Mouse (Mus musculus): ENCODE results near the gene Tnfaip8l2. TPM values are rescaled to one million over a fixed set of nuclear protein-coding genes. Genes with fewer than 3 reads are reported as not detected.
A peak's percentile ranks its signal among the peaks of the same experiment; 100 is the strongest.
"Not testable (repeated sequence)": the region's sequence is repeated elsewhere in the genome, so short reads cannot be mapped to it uniquely, and the experiment has no call there.

Tnfaip8l2 gene
- total and polyA plus RNA-seq, 2 experiments = 2.3 to 4.0 TPM

- no peak overlapping the region for H3K9ac ChIP-seq (ENCODE audit: low read depth, low read length)
- no peaks in the 10 kb centered on the region; the same call in 1 of the 2 replicates for H3K79me2 ChIP-seq (ENCODE audit: control insufficient read depth, insufficient read depth, low read length)
- H3K36me3 ChIP-seq (ENCODE audit: control insufficient read depth, insufficient read depth, low read length) = no peaks in the 10 kb centered on the region
- no peak for DNase-seq (ENCODE audit: extremely low read depth, low read depth, low spot score)
- peak overlapping the region; percentile 17 for H3K27ac ChIP-seq (replicated peaks; ENCODE audit: insufficient read depth, low read depth, low read length)
- H3K4me3 ChIP-seq (ENCODE audit: insufficient read depth, low read depth, low read length) = peak overlapping the region; percentile 0; the same call in 1 of the 2 replicates
- TF ChIP-seq POLR2A (IDR thresholded peaks at IDR 0.05; ENCODE audit: extremely low read depth, insufficient read depth, low read length) (no peak), CTCF (IDR thresholded peaks at IDR 0.05; ENCODE audit: low read depth, low read length) (no peak)
- H3K27me3 ChIP-seq (ENCODE audit: control insufficient read depth, insufficient read depth, low read length) = no peaks in the 10 kb centered on the region
- peaks cover 10% of the 10 kb centered on the region; the same call in 1 of the 2 replicates for H3K4me1 ChIP-seq (ENCODE audit: control insufficient read depth, insufficient read depth, low read length)
- WGBS = 54% methylated on average over 18 of the region's 18 CpGs
Observed at GRCm38 (mm10) chr3:95140289-95140595, 1.9 kb downstream of the Tnfaip8l2 start.

- peak; percentile 99 for DNase-seq (ENCODE audit: extremely low read depth, low read depth, low spot score)
- Histone ChIP-seq H3K4me1 (ENCODE audit: control insufficient read depth, insufficient read depth, low read length) (peaks cover 10% of the 10 kb centered on the region; the same call in 1 of the 2 replicates), H3K27ac (replicated peaks; ENCODE audit: insufficient read depth, low read depth, low read length) (peak overlapping the region; percentile 68), H3K9ac (ENCODE audit: low read depth, low read length) (peak overlapping the region; percentile 51), H3K79me2 (ENCODE audit: control insufficient read depth, insufficient read depth, low read length) (no peaks in the 10 kb centered on the region; the same call in 1 of the 2 replicates), H3K27me3 (ENCODE audit: control insufficient read depth, insufficient read depth, low read length) (no peaks in the 10 kb centered on the region), H3K36me3 (ENCODE audit: control insufficient read depth, insufficient read depth, low read length) (no peaks in the 10 kb centered on the region), H3K4me3 (ENCODE audit: insufficient read depth, low read depth, low read length) (peak overlapping the region; percentile 0)
- TF ChIP-seq POLR2A (IDR thresholded peaks at IDR 0.05; ENCODE audit: extremely low read depth, insufficient read depth, low read length) = no peak
- no peak for TF ChIP-seq CTCF (IDR thresholded peaks at IDR 0.05; ENCODE audit: low read depth, low read length)
- WGBS = 42% methylated on average over 25 of the region's 25 CpGs
Observed at GRCm38 (mm10) chr3:95139586-95140288, 2.4 kb downstream of the Tnfaip8l2 start.

DNA sequence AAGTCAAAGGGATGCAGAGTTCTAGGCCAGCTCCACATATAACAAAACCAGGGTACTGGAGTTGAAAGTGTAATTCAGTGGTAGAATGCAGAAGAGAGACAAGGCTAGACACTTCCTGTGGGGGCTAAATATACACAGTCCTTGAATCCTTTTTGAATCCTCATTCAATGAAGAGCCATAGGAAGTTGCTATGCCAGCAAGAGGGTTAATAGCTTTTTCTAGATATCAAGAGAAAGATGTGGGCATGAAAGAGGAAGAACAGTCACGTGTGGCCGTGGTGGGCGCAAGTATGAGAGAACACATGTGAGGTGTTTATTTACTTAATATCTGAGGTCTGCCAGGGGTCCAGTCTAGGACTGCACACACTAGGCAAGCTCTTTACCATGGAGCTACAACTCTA lies 5.8 kb downstream of the Tnfaip8l2 start:
- no peak for DNase-seq (ENCODE audit: extremely low read depth, low read depth, low spot score)
- H3K9ac ChIP-seq (ENCODE audit: low read depth, low read length) = no peak overlapping the region
- 93% methylated on average over 3 of the region's 3 CpGs for WGBS
- H3K79me2 ChIP-seq (ENCODE audit: control insufficient read depth, insufficient read depth, low read length) = no peaks in the 10 kb centered on the region; the same call in 1 of the 2 replicates
- TF ChIP-seq CTCF (IDR thresholded peaks at IDR 0.05; ENCODE audit: low read depth, low read length) (no peak), POLR2A (IDR thresholded peaks at IDR 0.05; ENCODE audit: extremely low read depth, insufficient read depth, low read length) (no peak)
- no peak overlapping the region for H3K4me3 ChIP-seq (ENCODE audit: insufficient read depth, low read depth, low read length)
- H3K27me3 ChIP-seq (ENCODE audit: control insufficient read depth, insufficient read depth, low read length) = no peaks in the 10 kb centered on the region
- peaks cover 1% of the 10 kb centered on the region; the same call in 1 of the 2 replicates for H3K36me3 ChIP-seq (ENCODE audit: control insufficient read depth, insufficient read depth, low read length)
- H3K4me1 ChIP-seq (ENCODE audit: control insufficient read depth, insufficient read depth, low read length) = peaks cover 14% of the 10 kb centered on the region; the same call in 1 of the 2 replicates
- no peak overlapping the region for H3K27ac ChIP-seq (replicated peaks; ENCODE audit: insufficient read depth, low read depth, low read length)

- H3K36me3 ChIP-seq (ENCODE audit: control insufficient read depth, insufficient read depth, low read length) = peaks cover 1% of the 10 kb centered on the region; the same call in 1 of the 2 replicates
- H3K4me3 ChIP-seq (ENCODE audit: insufficient read depth, low read depth, low read length) = peak overlapping the region; percentile 23; the same call in 1 of the 2 replicates
- WGBS = 56% methylated on average over 7 of the region's 7 CpGs
- peaks cover 14% of the 10 kb centered on the region; the same call in 1 of the 2 replicates for H3K4me1 ChIP-seq (ENCODE audit: control insufficient read depth, insufficient read depth, low read length)
- peak overlapping the region; percentile 27; the same call in 1 of the 2 replicates for H3K27ac ChIP-seq (replicated peaks; ENCODE audit: insufficient read depth, low read depth, low read length)
- DNase-seq (ENCODE audit: extremely low read depth, low read depth, low spot score) = peak; percentile 32
- H3K9ac ChIP-seq (ENCODE audit: low read depth, low read length) = no peak overlapping the region
- H3K27me3 ChIP-seq (ENCODE audit: control insufficient read depth, insufficient read depth, low read length) = no peaks in the 10 kb centered on the region
- no peaks in the 10 kb centered on the region; the same call in 1 of the 2 replicates for H3K79me2 ChIP-seq (ENCODE audit: control insufficient read depth, insufficient read depth, low read length)
- TF ChIP-seq CTCF (IDR thresholded peaks at IDR 0.05; ENCODE audit: low read depth, low read length) (no peak), POLR2A (IDR thresholded peaks at IDR 0.05; ENCODE audit: extremely low read depth, insufficient read depth, low read length) (no peak)
Observed at GRCm38 (mm10) chr3:95135433-95136052, 6.6 kb downstream of the Tnfaip8l2 start.

DNA sequence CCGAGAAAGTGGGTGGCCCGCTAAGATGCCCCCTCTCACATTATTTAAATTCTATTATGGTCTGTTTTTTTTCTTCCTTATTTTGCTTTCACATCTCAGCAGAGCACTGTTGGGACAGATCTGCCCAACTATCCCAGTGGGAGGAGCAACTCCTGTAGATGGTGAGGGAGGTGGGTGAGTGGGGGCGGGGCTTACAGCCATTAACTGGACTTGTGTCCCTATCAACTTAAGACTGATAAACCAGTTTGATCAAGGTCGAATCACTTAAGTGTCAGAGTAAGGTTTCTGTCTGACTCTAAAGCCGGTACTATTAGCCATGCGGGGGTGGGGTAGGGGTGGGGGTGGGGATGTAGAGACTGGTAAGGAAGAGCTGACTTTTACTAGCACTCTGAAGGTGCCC lies 7.1 kb downstream of the Tnfaip8l2 start:
- Histone ChIP-seq H3K36me3 (ENCODE audit: control insufficient read depth, insufficient read depth, low read length) (peaks cover 1% of the 10 kb centered on the region; the same call in 1 of the 2 replicates), H3K4me1 (ENCODE audit: control insufficient read depth, insufficient read depth, low read length) (peaks cover 10% of the 10 kb centered on the region; the same call in 1 of the 2 replicates), H3K4me3 (ENCODE audit: insufficient read depth, low read depth, low read length) (peak overlapping the region; percentile 23), H3K9ac (ENCODE audit: low read depth, low read length) (peak overlapping the region; percentile 62), H3K27me3 (ENCODE audit: control insufficient read depth, insufficient read depth, low read length) (no peaks in the 10 kb centered on the region), H3K79me2 (ENCODE audit: control insufficient read depth, insufficient read depth, low read length) (no peaks in the 10 kb centered on the region; the same call in 1 of the 2 replicates), H3K27ac (replicated peaks; ENCODE audit: insufficient read depth, low read depth, low read length) (peak overlapping the region; percentile 33; the same call in 1 of the 2 replicates)
- peak; percentile 72 for DNase-seq (ENCODE audit: extremely low read depth, low read depth, low spot score)
- 9% methylated on average over 6 of the region's 6 CpGs for WGBS
- TF ChIP-seq CTCF (IDR thresholded peaks at IDR 0.05; ENCODE audit: low read depth, low read length) = no peak
- TF ChIP-seq POLR2A (IDR thresholded peaks at IDR 0.05; ENCODE audit: extremely low read depth, insufficient read depth, low read length) = no peak

DNA sequence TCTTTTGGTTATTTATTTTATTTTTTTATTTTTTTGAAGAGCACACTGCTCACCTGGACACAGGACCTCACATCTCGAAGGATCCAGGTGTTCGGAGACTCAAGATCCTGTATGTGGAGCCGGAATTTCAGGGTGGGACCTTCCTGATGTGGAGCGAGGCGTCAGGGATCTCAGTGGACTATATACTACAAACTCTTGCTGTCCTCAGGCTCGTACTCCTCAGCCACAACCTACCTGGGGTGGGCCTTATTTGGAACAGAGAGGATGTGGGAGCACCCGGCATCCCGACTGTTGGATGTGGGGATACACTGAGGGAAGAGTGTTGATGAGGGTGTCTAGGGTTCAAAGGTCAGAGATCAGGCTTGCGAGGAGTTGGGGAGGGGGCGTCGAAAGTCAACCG lies 8.0 kb downstream of the Tnfaip8l2 start:
- H3K4me1 ChIP-seq (ENCODE audit: control insufficient read depth, insufficient read depth, low read length) = peaks cover 10% of the 10 kb centered on the region; the same call in 1 of the 2 replicates
- not testable (repeated sequence) for H3K9ac ChIP-seq (ENCODE audit: low read depth, low read length); H3K4me3 ChIP-seq (ENCODE audit: insufficient read depth, low read depth, low read length); DNase-seq (ENCODE audit: extremely low read depth, low read depth, low spot score); H3K79me2 ChIP-seq (ENCODE audit: control insufficient read depth, insufficient read depth, low read length); H3K27ac ChIP-seq (replicated peaks; ENCODE audit: insufficient read depth, low read depth, low read length); H3K27me3 ChIP-seq (ENCODE audit: control insufficient read depth, insufficient read depth, low read length); H3K36me3 ChIP-seq (ENCODE audit: control insufficient read depth, insufficient read depth, low read length)
- WGBS = no CpG with 5 or more reads among the region's 12 CpGs

Measured in liver, adult 2 months (tissue).